Mouse (Mus musculus) testis, adult 2 months (tissue): ENCODE data around the gene Creb5.

ENCODE experiments used
- CTCF ChIP-seq: fragments of 200-500 bp; IDR thresholded peaks from 2 replicates; pipeline ENCODE4 v1.5.1; 2012; ENCODE audit warnings: low read depth, mild to moderate bottlenecking, inconsistent platforms, low read length, moderate library complexity; ENCODE audit not compliant: control insufficient read depth, insufficient read depth, insufficient replicate concordance
- POLR2A ChIP-seq: fragments of 200-500 bp; IDR thresholded peaks from 2 replicates; pipeline ENCODE4 v1.6.1; 2012; ENCODE audit warnings: low read depth, mild to moderate bottlenecking, inconsistent platforms, low read length, moderate library complexity; ENCODE audit not compliant: control insufficient read depth

DNA sequence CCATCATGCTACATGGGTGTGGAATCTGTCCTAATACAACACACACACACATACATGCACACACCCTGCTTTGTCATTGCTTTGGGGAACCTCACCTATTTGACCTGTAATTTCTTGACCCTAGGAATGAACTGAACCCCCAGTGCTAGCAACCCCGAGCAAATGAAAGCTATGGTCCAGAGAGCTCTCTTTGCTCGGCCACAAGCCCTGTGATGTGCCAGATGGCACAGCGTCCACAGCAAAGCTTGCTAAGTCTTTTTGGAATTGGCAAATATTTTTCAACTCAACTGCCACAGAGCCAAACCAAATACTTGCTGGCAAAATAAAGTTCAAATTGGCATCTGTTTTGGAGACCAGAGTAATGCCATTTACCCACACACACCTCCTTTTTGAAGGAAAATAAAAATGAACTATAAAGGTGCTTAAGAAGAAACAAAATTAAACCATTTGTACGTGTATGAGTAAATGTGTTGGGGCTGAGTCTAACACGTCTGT lies 324.4 kb downstream of the Creb5 start:
- no peak for TF ChIP-seq CTCF
- TF ChIP-seq POLR2A = no peak
